Mouse (Mus musculus) embryonic stem cell, embryonic (primary cell): Measurements from ENCODE around the gene Efcab6.

Source experiments
- CTCF ChIA-PET, 4 experiments: fragments of 300-600 bp in 2 of 4; fragments of 350-600 bp in 2 of 4; sonication (Branson Sonifier 250); formaldehyde crosslinking; loops; one replicate each; lab custom pipeline; 2022; ENCODE audit warnings: inconsistent platforms in 2 of 4; lab: Charles Lee
- POLR2A ChIA-PET, 4 experiments: fragments of 300-600 bp in 2 of 4; fragments of 350-600 bp in 2 of 4; sonication (Branson Sonifier 250); formaldehyde crosslinking; loops; one replicate each; lab custom pipeline; 2022; ENCODE audit warnings: antibody characterized with exemption in 4 of 4, inconsistent platforms in 1 of 4; lab: Charles Lee

Gene Efcab6

DNA sequence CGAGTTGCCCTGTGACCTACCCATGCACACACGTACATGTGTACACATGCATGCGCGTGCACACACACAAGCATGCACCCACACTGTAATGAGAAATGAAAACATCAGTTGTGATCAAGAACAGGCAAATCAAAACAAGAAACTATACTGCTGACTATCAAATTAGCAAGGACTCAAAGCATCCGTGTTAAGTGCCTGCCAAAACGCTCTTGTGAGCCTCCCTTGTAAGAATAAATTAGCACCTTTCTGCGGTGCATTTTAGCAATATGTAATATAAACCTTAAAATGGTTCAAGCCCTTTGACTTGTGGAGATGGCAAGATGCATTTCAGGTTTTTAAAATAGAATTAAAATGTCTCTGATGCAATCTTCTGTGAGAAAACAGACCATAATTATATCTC lies 108.2 kb downstream of the Efcab6 start:
- CTCF ChIA-PET, result no interaction called here

DNA sequence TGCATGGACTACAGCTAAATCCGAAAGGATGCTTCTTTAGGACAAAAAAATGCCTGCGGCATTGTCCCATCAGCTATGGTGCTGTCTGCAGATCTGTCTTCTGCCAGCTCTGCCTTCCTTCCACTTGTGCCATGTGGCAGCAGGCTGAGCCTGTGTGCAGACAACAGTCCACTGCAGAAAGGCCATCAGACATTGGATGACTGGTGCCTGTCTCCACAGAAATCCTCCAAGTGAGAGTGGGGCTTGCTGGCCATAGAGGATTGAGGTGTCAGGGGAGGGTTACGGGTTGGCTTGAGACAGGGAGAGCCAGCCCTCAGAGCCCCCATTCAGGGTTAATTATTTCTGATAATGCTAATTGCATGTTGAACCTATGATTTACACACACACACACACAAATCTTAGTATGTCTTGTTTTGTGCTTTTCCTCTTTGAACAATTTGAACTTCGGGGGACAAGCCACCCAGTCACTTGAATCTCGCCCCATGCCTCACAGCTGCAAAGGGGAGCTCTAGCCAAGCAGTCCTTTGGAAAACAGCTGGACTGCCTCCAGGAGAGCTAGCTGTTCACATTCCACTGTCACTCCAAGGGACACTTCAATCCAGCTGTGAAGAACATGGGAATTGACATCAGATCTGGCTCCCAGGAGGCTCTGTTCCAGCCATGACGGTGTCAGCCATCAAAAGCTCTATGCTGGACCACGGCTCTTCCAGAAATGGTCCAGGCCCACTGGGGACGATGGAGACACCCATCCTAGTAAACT lies 109.1 kb downstream of the Efcab6 start:
- ChIA-PET CTCF (interaction anchor here in 1 of 4 experiments (0.6 kb wide), 1 partner anchor 312 kb away, joined by 3 read pairs; no protein-coding TSS in a partner anchor), POLR2A (no interaction called here)

More for the DNA sequence above, 108.2 kb downstream of the Efcab6 start:
- POLR2A ChIA-PET, result no interaction called here

DNA sequence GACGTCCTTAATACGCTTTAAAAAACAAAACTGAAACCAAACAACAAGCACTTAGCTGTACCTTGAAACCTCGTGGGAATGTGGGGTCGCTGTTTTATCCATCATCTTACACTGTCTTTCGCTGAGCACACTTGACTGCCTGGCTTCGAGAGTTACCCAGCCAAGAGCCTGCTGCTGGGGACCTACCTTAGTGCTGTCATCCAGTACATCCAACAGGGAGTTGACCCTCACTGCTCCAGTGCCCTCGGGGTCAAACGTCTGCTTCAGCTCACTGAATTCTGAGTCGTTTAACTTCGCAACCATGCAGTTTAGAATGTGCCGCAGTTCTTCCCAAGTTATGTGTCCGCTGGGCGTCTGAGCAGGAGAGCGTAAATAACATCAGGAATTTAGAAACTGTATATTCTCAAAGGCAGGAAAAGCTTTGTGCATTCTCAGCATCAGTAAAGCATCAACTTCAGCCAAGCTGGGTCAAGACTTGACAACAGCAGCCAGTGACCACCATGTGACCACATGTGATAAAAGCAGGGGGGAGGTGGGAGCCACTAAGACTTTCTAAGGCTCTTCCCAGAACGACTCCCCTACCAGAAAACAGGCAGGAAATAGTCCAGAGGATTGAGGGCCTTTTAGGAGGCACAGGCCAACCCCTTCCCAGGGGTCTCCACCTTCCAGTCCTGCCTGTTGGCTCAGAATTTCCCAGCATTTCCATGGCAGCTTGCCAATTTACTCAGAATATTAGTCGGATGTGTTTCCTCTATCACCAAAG lies 115.3 kb downstream of the Efcab6 start:
- CTCF ChIA-PET, result interaction anchor here in 1 of 4 experiments (0.7 kb wide), 1 partner anchor 122 kb away, joined by 3 read pairs; no protein-coding TSS in a partner anchor

DNA sequence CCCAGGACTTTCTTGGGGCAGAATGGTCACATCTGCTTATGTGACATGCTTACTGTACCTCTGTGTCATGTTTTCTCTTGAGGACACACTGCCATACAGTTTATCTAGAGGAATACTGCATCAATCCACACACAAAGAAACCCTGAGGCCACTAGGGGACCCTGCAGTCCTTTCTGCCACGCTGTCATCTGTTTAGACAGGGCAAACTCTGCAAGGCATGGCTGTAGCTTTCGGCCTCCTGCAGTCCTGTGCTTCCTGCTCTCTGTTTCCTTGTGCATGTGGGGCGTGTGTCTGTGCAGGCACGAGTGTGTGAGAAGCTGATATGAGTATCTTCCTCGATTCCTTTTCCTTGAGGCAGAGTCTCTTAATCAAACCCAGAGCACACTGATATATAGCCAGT lies 125.5 kb downstream of the Efcab6 start:
- ChIA-PET CTCF (no interaction called here), POLR2A (interaction anchor here in 1 of 4 experiments (0.7 kb wide), 1 partner anchor 161 kb away, joined by 4 read pairs; no protein-coding TSS in a partner anchor)

More for the DNA sequence above, 115.3 kb downstream of the Efcab6 start:
- POLR2A ChIA-PET, result interaction anchor here in 1 of 4 experiments (0.7 kb wide), 1 partner anchor 382 kb away, joined by 5 read pairs; no protein-coding TSS in a partner anchor

DNA sequence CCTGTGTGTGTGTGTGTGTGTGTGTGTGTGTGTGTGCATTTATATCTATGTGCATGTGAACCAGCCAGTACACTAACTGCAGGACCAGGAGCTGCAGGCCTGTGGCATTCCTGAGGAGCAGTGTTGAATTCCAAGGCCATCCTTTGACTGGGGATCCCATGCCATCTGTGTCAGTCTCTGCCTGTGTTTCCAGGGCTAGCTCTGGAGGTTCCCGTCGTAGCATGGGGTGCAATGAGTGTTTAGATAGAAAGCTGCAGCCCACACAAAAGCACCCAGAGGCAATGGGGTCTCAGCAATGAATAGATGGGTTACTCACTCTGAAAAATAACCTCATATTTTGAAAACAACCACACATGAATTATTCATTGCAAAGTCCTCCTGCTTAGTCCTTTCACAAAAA lies 126.7 kb downstream of the Efcab6 start:
- CTCF ChIA-PET, result no interaction called here
- POLR2A ChIA-PET, result no interaction called here

DNA sequence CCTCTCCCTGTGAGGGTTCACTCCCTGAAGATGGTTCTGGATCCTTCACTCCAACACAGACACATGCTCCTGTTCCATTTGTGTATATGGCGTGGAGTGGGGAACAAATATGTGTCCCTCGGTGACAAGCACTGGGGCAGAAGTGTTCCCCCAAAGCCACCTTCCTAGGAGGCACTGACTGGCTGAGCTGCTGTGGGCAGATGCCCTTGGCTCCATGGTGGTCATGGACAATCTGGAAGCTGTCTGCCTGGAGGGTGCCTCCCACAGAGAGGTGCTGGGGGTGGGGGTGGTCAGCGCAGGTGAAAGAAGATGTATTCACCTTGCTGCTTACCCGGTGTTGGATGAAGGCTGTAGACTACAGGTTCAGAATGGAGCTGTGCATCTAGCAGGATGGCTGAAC lies 128.7 kb downstream of the Efcab6 start:
- POLR2A ChIA-PET, result no interaction called here
- CTCF ChIA-PET, result interaction anchor here in 1 of 4 experiments (1.4 kb wide), 1 partner anchor 138 kb away, joined by 3 read pairs; no protein-coding TSS in a partner anchor

DNA sequence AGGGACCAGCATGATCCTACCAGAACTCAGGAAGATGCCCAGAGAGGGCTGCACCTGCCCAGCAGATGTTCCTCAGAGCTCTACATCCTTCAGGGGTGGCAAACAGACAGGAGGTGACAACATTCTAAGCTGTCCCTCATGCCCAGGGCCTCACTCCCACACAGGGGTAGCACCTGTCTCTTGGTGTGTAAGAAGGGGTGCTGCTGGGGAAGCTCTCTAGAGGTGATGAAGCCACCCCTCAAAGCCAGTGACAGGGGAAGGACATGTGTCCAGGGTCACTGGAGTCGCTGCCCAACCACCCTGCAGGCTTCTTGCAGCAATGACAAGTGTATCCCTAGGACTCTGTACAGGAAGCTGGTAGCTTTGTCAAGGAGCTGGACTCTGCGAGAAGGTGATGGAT lies 130.4 kb downstream of the Efcab6 start:
- CTCF ChIA-PET, result interaction anchor here in 1 of 4 experiments (0.9 kb wide), 1 partner anchor 137 kb away, joined by 3 read pairs; no protein-coding TSS in a partner anchor
- POLR2A ChIA-PET, result no interaction called here

DNA sequence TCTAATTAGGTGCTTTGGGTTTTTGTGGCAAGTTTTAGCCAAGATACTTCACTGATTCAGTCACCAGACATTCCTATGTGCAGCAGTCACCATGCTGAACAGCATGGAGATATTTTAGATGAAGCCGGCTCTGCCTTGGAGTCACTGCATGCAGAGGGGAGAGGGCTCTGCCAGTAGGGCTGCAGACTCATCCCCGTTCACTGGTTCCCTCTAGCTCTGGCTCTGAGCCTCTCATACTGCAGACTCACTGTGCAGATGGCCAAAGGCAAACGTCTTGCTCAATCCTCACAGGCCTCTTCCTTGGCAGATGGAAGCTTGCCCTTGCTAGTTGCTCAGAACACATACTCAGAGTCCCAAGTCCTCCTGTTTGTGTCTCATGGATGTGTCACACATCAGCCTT lies 139.8 kb downstream of the Efcab6 start:
- POLR2A ChIA-PET, result no interaction called here
- CTCF ChIA-PET, result no interaction called here

DNA sequence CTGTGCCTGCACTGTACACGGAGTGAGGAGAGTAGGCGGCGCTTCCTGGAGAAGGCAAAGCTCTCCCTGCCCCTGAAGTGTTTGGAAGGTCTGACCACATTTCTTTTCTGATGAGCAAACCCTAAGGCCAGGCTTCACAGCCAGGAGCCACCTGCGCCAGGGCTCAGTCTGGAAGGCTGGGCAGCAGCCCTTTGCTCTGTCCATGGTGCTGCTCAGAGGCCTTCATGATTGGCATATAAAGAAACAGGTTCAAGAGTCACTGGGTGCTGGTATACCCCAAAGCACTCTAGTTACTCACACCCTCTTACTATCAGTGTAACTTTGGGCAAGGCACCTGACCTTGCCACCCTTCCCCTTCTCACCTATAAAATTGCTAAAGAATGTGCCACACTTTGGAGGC lies 140.5 kb downstream of the Efcab6 start:
- ChIA-PET CTCF (no interaction called here), POLR2A (no interaction called here)

DNA sequence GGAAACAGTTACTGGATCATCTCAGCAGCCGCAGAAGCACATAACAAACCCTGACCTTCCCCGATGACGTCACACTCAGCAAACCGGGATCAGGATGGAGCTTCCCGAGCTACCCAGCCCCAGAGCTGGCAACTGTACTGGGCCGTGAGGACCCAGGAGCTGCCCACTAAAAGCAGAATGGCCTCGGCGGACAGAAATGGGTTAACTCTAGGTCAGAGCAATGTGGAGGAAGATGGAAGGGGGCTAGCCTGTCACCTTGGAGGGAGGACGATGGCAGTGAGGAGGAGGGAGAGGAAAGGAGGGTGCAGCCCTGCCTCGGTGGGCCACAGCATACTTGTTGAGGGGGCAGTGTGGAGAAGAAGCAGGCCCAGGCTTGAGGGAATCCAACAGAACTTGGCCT lies 149.8 kb downstream of the Efcab6 start:
- CTCF ChIA-PET, result no interaction called here

DNA sequence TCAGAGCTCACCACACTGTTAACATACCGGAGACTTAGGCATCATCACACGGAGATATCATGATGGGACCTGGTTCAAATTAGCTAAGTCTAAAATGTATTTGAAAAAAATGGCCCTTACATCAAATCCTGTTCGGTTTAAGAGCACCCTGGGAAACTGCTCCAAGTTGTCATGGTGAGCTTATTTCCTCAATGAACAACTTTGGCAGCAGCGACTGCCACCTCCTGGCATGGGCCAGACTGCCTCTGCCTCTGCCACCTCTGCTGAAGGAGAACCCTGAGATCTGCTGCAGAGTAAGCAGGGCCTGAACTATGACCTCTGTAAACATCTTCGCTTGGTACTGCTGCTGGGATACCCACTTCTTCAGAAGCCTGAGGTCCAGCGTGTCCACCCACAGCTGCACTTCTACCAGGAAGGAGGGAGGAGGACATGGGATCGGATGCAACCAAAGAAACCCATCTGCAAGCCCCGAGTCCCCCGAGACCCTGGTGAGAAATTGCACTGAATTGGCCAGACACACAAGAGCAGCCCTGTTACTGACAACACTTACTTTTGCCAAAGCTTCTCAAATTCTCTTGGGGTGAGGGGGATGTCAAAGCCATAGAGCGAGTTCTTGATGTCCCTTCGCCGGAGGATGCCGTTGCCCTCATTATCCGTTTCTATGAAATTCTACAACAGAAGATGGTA lies 152.0 kb downstream of the Efcab6 start:
- POLR2A ChIA-PET, result interaction anchor here in 2 of 4 experiments (0.6 to 1.1 kb wide), 2 partner anchors 11 to 633 kb away, joined by 4 to 5 read pairs; no protein-coding TSS in a partner anchor
- CTCF ChIA-PET, result interaction anchor here in 1 of 4 experiments (0.6 kb wide), 2 partner anchors 146 to 148 kb away, joined by 3 to 4 read pairs; no protein-coding TSS in a partner anchor

More for the DNA sequence above, 149.8 kb downstream of the Efcab6 start:
- POLR2A ChIA-PET, result no interaction called here

DNA sequence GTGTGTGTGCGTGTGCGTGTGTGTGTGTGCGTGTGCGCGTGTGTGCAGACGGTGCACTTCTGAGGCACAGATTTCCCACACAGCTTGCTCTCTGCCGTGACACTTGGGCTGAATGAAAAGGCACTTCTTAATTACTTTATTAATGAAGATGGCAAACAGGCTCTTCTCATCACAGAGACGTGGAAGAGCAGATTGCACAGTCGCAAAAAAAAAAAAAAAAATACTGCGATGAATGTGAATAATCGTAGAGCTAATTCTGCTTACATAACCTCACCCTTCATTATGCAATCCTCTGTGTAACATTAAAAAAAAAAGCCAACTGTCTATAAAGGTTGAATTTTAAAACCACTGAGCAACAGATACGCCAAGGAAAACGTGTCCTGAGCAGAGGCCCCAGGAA lies 158.7 kb downstream of the Efcab6 start:
- ChIA-PET POLR2A (interaction anchor here in 1 of 4 experiments (0.7 to 1.1 kb wide), 3 partner anchors 25 to 1851 kb away, joined by 3 read pairs; no protein-coding TSS in a partner anchor), CTCF (interaction anchor here in 2 of 4 experiments (0.5 to 1.6 kb wide), 2 partner anchors 49 to 261 kb away, joined by 4 to 6 read pairs; partner anchors contain the start of gene Pnpla3 (in 1 of the 2))

DNA sequence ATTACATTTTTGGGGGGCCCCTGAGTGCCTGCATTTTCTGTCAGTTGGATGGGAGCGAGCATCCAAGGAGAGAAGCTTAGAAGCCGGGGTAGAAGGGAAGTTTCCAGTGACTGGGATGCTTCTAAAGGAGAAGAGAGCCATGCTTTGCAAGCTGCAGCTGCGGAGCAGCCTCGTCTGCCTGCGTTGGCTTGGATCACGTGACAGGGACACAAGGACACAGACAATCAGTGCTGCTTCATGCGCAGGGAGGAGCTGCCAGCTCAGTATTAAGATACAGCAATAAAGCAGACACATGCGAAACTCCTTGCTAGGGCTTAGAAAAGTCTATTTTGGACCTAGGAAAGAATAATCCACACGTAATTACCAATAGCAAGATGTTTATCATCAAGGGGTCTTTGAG lies 167.9 kb downstream of the Efcab6 start:
- ChIA-PET CTCF (interaction anchor here in 1 of 4 experiments (0.5 kb wide), 1 partner anchor 67 kb away, joined by 4 read pairs; no protein-coding TSS in a partner anchor), POLR2A (no interaction called here)

DNA sequence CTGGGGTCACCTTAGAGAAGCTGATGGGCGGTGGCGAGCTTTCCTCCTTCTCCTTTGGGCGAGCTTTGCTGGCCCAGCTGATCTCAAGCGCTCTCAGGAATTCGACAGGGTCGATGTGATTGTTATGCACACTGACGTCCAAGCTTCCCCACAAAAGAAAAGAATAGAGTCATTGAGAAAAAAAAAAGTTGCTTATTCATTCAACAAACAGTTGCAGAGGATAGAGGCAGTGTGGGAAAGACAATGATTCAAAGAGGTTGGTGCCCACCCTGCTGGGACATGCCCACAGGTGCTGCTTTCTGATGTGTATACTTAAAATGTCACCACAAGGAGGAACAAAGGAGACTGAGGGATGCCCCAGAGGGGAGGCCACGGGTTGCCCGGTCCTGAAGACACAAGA lies 169.2 kb downstream of the Efcab6 start:
- POLR2A ChIA-PET, result interaction anchor here in 2 of 4 experiments (0.9 to 1.0 kb wide), 3 partner anchors 12 to 287 kb away, joined by 3 read pairs; no protein-coding TSS in a partner anchor
- CTCF ChIA-PET, result interaction anchor here in 2 of 4 experiments (0.7 to 1.4 kb wide), 2 partner anchors 39 to 177 kb away, joined by 3 read pairs; no protein-coding TSS in a partner anchor

DNA sequence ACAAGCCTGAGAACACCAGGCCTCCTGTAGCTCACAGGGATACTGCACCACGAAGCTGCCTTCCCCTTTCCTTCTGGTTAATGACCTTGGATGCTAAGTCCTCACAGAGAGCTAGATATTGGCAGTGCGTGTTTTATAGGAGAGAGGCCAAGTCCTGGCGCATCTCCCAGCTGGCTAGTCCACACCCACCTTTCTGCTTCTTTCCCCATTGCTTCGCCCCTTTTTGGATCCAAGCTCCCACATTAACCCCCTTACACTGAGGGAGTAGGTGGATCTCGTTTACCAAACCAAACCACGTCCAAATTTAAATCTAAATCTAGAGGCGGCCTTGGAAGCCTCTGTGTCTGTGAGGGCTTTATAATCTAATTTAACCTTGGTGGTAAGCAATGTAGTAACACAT lies 170.9 kb downstream of the Efcab6 start:
- POLR2A ChIA-PET, result interaction anchor here in 1 of 4 experiments (0.6 to 1.6 kb wide), 4 partner anchors 9 to 585 kb away, joined by 3 to 6 read pairs (median 4); no protein-coding TSS in a partner anchor
- CTCF ChIA-PET, result interaction anchor here in 2 of 4 experiments (1.7 kb wide), 2 partner anchors 37 to 180 kb away, joined by 6 to 7 read pairs; no protein-coding TSS in a partner anchor

DNA sequence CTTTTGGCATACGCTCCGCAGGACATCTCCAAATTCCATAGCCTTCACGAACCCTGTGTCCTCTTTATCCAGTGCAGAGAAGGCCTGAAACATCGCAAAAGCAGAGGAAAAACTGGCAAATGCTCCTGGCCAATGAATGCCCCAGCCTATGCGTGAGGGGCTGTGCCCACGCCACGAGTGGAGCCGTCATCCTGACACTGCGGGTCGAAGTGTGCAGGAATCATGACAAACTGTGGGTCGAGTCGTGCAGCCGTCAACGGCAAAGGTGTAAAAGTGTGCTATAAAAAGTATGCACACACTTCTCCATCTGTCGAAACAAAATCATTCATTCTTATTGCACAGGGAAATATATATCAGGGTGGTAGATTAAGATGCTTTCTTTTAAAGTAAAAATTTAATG lies 172.3 kb downstream of the Efcab6 start:
- CTCF ChIA-PET, result interaction anchor here (0.6 to 1.7 kb wide), 6 partner anchors 35 to 340 kb away, joined by 3 to 8 read pairs (median 6); no protein-coding TSS in a partner anchor

DNA sequence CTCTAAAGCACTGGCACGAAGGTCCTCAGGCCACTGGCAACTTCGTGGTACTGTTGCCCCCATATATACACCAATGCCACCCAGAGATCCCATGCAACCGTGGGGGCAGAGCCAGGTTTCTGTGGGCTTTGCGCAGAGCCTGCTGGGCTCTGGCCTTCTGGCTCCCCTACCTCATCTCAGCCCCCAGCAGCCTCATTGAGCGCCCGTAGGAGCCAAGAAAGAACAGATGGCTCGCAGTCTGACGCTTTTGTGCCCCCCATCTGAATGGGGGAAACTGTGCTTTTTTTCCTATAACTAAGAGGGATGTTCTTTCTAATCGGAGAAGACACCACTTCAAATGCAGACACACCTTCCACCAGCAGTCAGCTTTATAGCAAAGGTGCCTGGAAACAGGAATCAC lies 180.9 kb downstream of the Efcab6 start:
- ChIA-PET CTCF (no interaction called here), POLR2A (no interaction called here)

More for the DNA sequence above, 172.3 kb downstream of the Efcab6 start:
- POLR2A ChIA-PET, result interaction anchor here in 2 of 4 experiments (0.5 to 1.3 kb wide), 4 partner anchors 9 to 194 kb away, joined by 3 to 6 read pairs (median 3); no protein-coding TSS in a partner anchor

DNA sequence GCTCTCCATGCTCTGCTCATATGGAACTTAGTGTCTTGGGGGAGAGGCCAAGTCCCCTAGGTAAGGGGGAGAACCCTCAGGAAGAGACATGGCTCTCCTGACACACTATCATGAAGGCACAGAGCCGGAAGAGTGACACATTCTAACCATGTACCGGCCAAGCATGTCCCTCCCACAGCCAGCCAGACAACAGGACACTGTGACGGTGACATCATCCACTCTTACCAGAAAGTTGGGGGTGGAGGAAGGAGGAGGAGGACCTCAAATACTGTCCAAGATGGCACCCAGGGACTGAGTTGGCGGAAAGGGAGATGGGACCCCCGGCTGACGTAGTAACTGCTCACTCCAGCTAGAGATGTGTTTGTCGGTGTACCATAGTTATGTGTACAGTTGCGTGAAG lies 181.4 kb downstream of the Efcab6 start:
- POLR2A ChIA-PET, result no interaction called here
- CTCF ChIA-PET, result interaction anchor here in 1 of 4 experiments (0.6 kb wide), 1 partner anchor 100 kb away, joined by 4 read pairs; no protein-coding TSS in a partner anchor
